ENCODE assay signal across 7 mouse cellular contexts in genomic region chr4:47251693-47252435, GRCm38 (mm10). TPM values are rescaled to one million over a fixed set of nuclear protein-coding genes. Genes with fewer than 3 reads are reported as not detected.
A peak's percentile ranks its signal among the peaks of the same experiment; 100 is the strongest.
DNase-seq lines count a peak whose midpoint lies in the region; ATAC-seq lines count a peak whose summit lies in the region.

No protein-coding gene starts in this region.

- WGBS in kidney, embryonic 14.5 days: 89% methylated on average over 11 of the region's 11 CpGs
- WGBS in heart, embryonic 12.5 days: 74% methylated on average over 11 of the region's 11 CpGs
- 89% methylated on average over 11 of the region's 11 CpGs for WGBS in hindbrain, embryonic 10.5 days

- no peak overlapping the region for H3K4me3 ChIP-seq in kidney, embryonic 14.5 days (ENCODE audit: low read length)
- H3K4me3 ChIP-seq in brown adipose tissue, adult 24 weeks (ENCODE audit: insufficient read depth, low read depth, low read length): no peak overlapping the region
- no peak overlapping the region for H3K4me3 ChIP-seq in heart, embryonic 12.5 days
- H3K4me3 ChIP-seq in hindbrain, embryonic 10.5 days: no peak overlapping the region

- no peak overlapping the region for H3K9ac ChIP-seq in kidney, embryonic 14.5 days (ENCODE audit: low read depth, low read length)
- no peak overlapping the region for H3K9ac ChIP-seq in heart, embryonic 12.5 days

- no peak overlapping the region for H3K4me2 ChIP-seq in kidney, embryonic 14.5 days (replicated peaks; ENCODE audit: low read depth, low read length)
- H3K4me2 ChIP-seq in heart, embryonic 12.5 days: no peak overlapping the region

- peak; percentile 37 for DNase-seq in kidney, adult 18-20 months
- peak; percentile 51 for DNase-seq in lung, postnatal 36 days
- DNase-seq in hindbrain, embryonic 10.5 days (ENCODE audit: low spot score): no peak
- no peak for DNase-seq in embryo, embryonic 9.5 days (ENCODE audit: extremely low spot score)

- 0 out of 2 replicates have a peak, but pooled peaks cover 4% of the 10 kb centered on the region for H3K9me3 ChIP-seq in kidney, embryonic 14.5 days (ENCODE audit: control insufficient read depth, low read length)
- H3K9me3 ChIP-seq in heart, embryonic 12.5 days (replicated peaks): peaks cover 7% of the 10 kb centered on the region
- H3K9me3 ChIP-seq in hindbrain, embryonic 10.5 days: 0 out of 2 replicates have a peak, but pooled peaks cover 4% of the 10 kb centered on the region

- no peaks in the 10 kb centered on the region for H3K27me3 ChIP-seq in kidney, embryonic 14.5 days (ENCODE audit: control insufficient read depth, insufficient read depth, low read length)
- no peaks in the 10 kb centered on the region for H3K27me3 ChIP-seq in heart, embryonic 12.5 days (replicated peaks)
- no peaks in the 10 kb centered on the region for H3K27me3 ChIP-seq in hindbrain, embryonic 10.5 days (ENCODE audit: insufficient read depth, poor library complexity, severe bottlenecking)

- no peak for ATAC-seq in kidney, embryonic 14.5 days (ENCODE audit: low FRiP score, low TSS enrichment)
- 0 out of 2 replicates have a peak, but pooled peaks have one; percentile 34 for ATAC-seq in heart, embryonic 12.5 days (ENCODE audit: insufficient number of reproducible peaks, low FRiP score)

- no peak overlapping the region for H3K27ac ChIP-seq in kidney, embryonic 14.5 days (ENCODE audit: low read depth, low read length)
- 0 out of 2 replicates have a peak overlapping the region, but pooled peaks have one; percentile 2 for H3K27ac ChIP-seq in brown adipose tissue, adult 24 weeks (replicated peaks; ENCODE audit: low read depth, low read length)
- no peak overlapping the region for H3K27ac ChIP-seq in heart, embryonic 12.5 days (ENCODE audit: poor library complexity, severe bottlenecking)
- no peak overlapping the region for H3K27ac ChIP-seq in hindbrain, embryonic 10.5 days

- no peaks in the 10 kb centered on the region for H3K36me3 ChIP-seq in kidney, embryonic 14.5 days (ENCODE audit: control insufficient read depth, insufficient read depth, low read length)
- 0 out of 2 replicates have a peak, but pooled peaks cover 3% of the 10 kb centered on the region for H3K36me3 ChIP-seq in heart, embryonic 12.5 days
- H3K36me3 ChIP-seq in hindbrain, embryonic 10.5 days: no peaks in the 10 kb centered on the region

- H3K4me1 ChIP-seq in kidney, embryonic 14.5 days (ENCODE audit: control insufficient read depth, insufficient read depth, low read length): no peaks in the 10 kb centered on the region
- H3K4me1 ChIP-seq in brown adipose tissue, adult 24 weeks (ENCODE audit: control insufficient read depth, insufficient read depth, insufficient read length, low read length): peaks cover 11% of the 10 kb centered on the region
- peaks cover 26% of the 10 kb centered on the region for H3K4me1 ChIP-seq in heart, embryonic 12.5 days (replicated peaks)
- peaks cover 7% of the 10 kb centered on the region; the same call in 1 of the 2 replicates for H3K4me1 ChIP-seq in hindbrain, embryonic 10.5 days (replicated peaks)

RNA-seq across cellular contexts. Expression of gene Col15a1, which starts 43.9 kb away (rescaled TPM):
- 16.3 and 21.8 TPM in 2 replicates for polyA plus RNA-seq in kidney, embryonic 14.5 days (2014; fragmentation: Nextera tagmentation; extraction: Ambion mirVana)
- polyA plus RNA-seq in brown adipose tissue, adult 24 weeks (2012; ENCODE audit: insufficient read depth, insufficient read length, missing spikeins): 38.2 and 43.8 TPM in 2 replicates
- 2.2 and 2.4 TPM in 2 replicates for polyA plus RNA-seq in heart, embryonic 12.5 days (2016; fragmentation: Nextera tagmentation; extraction: Ambion mirVana)
- 4.7 and 6.4 TPM in 2 replicates for polyA plus RNA-seq in hindbrain, embryonic 10.5 days (2016; fragmentation: Nextera tagmentation; extraction: Ambion mirVana)

Comparison
In these comparisons a context has a peak if more than half of its experiments do, and no peak if none do; other contexts are left out.
1. DNase-seq: peak in kidney, adult 18-20 months (single experiment) and lung, postnatal 36 days (single experiment); none in hindbrain, embryonic 10.5 days (single experiment) and embryo, embryonic 9.5 days (single experiment).